Mouse (Mus musculus) testis, adult 2 months (tissue): ENCODE data around the gene Clec12a. TPM values are rescaled to one million over a fixed set of nuclear protein-coding genes. Genes with fewer than 3 reads are reported as not detected.

Source experiments
- H3K27ac ChIP-seq: fragments of 200-500 bp; 2 replicates; pipeline ENCODE4 v1.5.1; 2012; ENCODE audit warnings: low read depth, low read length; ENCODE audit not compliant: control insufficient read depth, insufficient read depth
- H3K27me3 ChIP-seq: fragments of 200-500 bp; 2 replicates; pipeline ENCODE4 v1.6.1; 2012; ENCODE audit warnings: mild to moderate bottlenecking, low read length, moderate library complexity; ENCODE audit not compliant: control insufficient read depth, insufficient read depth
- H3K36me3 ChIP-seq: fragments of 200-500 bp; 2 replicates; pipeline ENCODE4 v1.6.1; 2012; ENCODE audit warnings: mild to moderate bottlenecking, low read length; ENCODE audit not compliant: control insufficient read depth, insufficient read depth
- H3K4me1 ChIP-seq: fragments of 200-500 bp; 2 replicates; pipeline ENCODE4 v1.6.1; 2012; ENCODE audit warnings: low read length; ENCODE audit not compliant: control insufficient read depth, insufficient read depth
- H3K4me3 ChIP-seq: fragments of 200-500 bp; 2 replicates; pipeline ENCODE4 v1.5.1; 2012; ENCODE audit warnings: low read depth, mild to moderate bottlenecking, low read length, moderate library complexity, mixed read lengths; ENCODE audit not compliant: control insufficient read depth
- CTCF ChIP-seq: fragments of 200-500 bp; IDR thresholded peaks from 2 replicates; pipeline ENCODE4 v1.5.1; 2012; ENCODE audit warnings: low read depth, mild to moderate bottlenecking, inconsistent platforms, low read length, moderate library complexity; ENCODE audit not compliant: control insufficient read depth, insufficient read depth, insufficient replicate concordance
- POLR2A ChIP-seq: fragments of 200-500 bp; IDR thresholded peaks from 2 replicates; pipeline ENCODE4 v1.6.1; 2012; ENCODE audit warnings: low read depth, mild to moderate bottlenecking, inconsistent platforms, low read length, moderate library complexity; ENCODE audit not compliant: control insufficient read depth
- polyA plus RNA-seq: library from polyadenylated mRNA; depleted of rRNA; stranded (reverse); fragments of >200 nt; gene quantifications from 2 replicates; pipeline ENCODE4 v1.2.3, GENCODE M21; 2012

Clec12a gene
- polyA plus RNA-seq, 1 experiment = 0.21 TPM

- Histone ChIP-seq H3K27ac (no peak overlapping the region), H3K27me3 (no peaks in the 10 kb centered on the region), H3K36me3 (no peaks in the 10 kb centered on the region), H3K4me1 (no peaks in the 10 kb centered on the region), H3K4me3 (no peak overlapping the region)
- TF ChIP-seq CTCF (no peak), POLR2A (no peak)
Measured at GRCm38 (mm10) chr6:129380454-129380853, 38.0 kb downstream of the Clec12a start.

DNA sequence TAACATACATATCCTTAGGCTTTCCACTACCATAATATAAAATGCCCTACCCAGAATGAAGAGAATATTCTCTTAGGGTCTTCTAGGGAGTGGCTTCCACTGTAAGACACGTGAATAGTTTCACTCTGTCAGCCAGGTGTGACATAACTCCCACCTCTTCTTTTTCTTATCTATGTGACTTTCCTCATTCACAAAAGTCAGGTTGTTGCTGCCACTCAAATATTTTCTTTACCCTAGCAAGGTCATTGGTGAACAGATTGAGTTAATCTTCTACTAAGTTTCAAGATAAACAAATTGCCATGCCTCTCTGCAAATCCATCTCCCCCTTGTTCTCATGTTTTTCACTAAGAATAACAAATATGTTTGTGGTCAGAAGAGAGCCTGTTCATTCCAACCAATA, 39.2 kb downstream of the Clec12a start:
- no peak for TF ChIP-seq POLR2A
- TF ChIP-seq CTCF = no peak
- no peaks in the 10 kb centered on the region for H3K36me3 ChIP-seq
- H3K27me3 ChIP-seq = no peaks in the 10 kb centered on the region
- H3K4me3 ChIP-seq = no peak overlapping the region
- H3K27ac ChIP-seq = no peak overlapping the region
- H3K4me1 ChIP-seq = no peaks in the 10 kb centered on the region

DNA sequence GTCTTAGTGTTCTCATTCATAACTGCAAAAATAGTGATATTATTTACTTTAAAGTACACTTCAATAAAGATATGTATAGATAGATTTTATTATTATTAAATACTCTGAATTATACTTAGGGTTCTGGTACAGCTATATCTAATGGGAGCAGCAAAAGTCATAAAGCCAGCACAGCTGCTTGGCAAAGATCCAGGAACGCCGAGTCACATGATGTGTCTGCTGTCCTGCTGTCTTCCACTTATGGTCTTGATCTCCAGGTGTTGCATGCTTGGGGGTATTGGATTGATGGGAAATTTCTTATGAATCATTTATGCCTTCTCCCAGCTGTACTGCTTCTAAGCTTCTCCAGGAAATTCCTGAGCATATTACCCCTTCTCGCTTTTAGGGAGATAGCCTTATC, 41.0 kb downstream of the Clec12a start:
- no peak overlapping the region for H3K4me3 ChIP-seq
- H3K27ac ChIP-seq = no peak overlapping the region
- no peaks in the 10 kb centered on the region for H3K4me1 ChIP-seq
- no peaks in the 10 kb centered on the region for H3K27me3 ChIP-seq
- TF ChIP-seq POLR2A (no peak), CTCF (no peak)
- H3K36me3 ChIP-seq = no peaks in the 10 kb centered on the region

DNA sequence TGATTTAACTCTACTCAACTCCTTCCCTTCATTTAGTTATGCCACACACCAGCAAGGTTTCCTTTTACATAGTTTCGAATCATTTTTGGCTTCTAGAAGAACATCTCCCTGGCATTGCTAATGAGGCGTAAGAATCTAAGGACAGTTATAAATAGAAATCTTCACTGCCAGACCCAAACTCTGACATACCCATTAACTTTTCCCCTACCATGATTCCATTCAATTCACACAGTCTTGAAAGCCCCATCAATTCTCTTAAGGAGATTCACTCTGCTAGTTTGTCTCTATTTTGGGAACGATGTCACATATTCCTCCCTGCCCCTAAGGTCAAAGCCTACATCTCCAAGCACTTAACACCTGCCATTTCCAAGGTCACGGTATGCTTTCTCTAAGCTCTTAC, 42.5 kb downstream of the Clec12a start:
- no peak overlapping the region; the same call in 1 of the 2 replicates for H3K27ac ChIP-seq
- H3K36me3 ChIP-seq = no peaks in the 10 kb centered on the region
- H3K4me3 ChIP-seq = no peak overlapping the region; the same call in 1 of the 2 replicates
- H3K27me3 ChIP-seq = no peaks in the 10 kb centered on the region
- H3K4me1 ChIP-seq = no peaks in the 10 kb centered on the region
- TF ChIP-seq CTCF = no peak
- TF ChIP-seq POLR2A = no peak

DNA sequence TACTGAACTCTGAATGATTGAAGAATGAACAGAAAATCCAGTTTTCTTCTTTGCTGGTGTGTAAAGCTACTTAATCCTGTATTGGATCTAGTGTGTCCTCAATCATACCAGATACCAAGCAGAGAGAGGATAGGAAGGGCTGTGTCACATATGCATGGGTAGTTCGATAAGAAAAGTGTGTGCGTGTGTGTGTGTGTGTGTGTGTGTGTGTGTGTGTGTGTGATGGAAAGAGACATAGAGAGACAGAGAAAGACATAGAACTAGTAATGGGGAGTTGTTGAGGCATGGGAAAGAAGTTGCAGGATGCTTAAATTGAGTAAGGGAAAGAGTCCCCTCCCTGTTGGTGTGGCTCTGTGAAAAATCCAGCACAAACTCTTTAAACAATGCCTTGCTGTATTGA, 43.3 kb downstream of the Clec12a start, which contains the start of gene Clec12b:
Clec12b (minus strand) TSS at position 101 of the 400 bp plus-strand sequence.
- Histone ChIP-seq H3K27ac (peak within 1 kb of the TSS; percentile 52), H3K4me1 (no peaks in the 10 kb centered on the region), H3K27me3 (no peaks in the 10 kb centered on the region), H3K4me3 (no peak within 1 kb of the TSS; the same call in 1 of the 2 replicates), H3K36me3 (no peaks in the 10 kb centered on the region)
- TF ChIP-seq CTCF = no peak

DNA sequence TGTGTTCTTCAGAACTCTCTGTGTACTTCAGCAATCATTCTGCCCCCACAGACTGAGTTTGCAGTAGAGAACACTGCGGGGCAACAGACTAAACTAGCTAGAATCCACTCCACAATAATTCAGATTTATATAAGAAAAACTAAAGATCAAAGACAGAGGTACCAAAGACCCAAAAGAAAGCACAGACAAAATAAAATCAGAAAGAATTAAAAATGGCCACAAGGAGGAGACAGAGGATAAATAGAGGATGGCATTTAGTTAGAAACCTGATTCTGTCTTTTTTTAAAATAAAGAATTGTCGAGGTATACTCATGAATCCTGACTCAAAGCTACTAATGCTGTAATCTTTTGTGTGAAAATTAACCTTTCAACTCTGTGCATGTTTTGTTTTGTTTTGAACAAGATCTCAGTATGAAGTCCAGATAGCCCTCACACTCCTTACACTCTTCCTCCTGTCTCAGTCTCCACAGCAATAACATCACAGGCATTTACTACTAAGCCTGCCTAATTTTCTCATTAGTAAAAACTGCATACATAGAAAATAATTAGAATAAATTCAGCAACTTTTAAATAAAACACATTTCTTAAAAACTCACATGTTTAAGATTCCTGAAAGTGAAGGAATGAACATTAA, 50.7 kb downstream of the Clec12a start:
- H3K27me3 ChIP-seq = no peaks in the 10 kb centered on the region
- H3K36me3 ChIP-seq = no peaks in the 10 kb centered on the region
- TF ChIP-seq CTCF = no peak
- no peak for TF ChIP-seq POLR2A
- H3K27ac ChIP-seq = no peak overlapping the region
- H3K4me3 ChIP-seq = no peak overlapping the region
- H3K4me1 ChIP-seq = no peaks in the 10 kb centered on the region

GRCm38 (mm10) chr6:129393732-129394131, 51.2 kb downstream of the Clec12a start:
- Histone ChIP-seq H3K27ac (no peak overlapping the region), H3K27me3 (no peaks in the 10 kb centered on the region), H3K36me3 (no peaks in the 10 kb centered on the region), H3K4me3 (no peak overlapping the region), H3K4me1 (no peaks in the 10 kb centered on the region)
- TF ChIP-seq CTCF = no peak
- TF ChIP-seq POLR2A = no peak

DNA sequence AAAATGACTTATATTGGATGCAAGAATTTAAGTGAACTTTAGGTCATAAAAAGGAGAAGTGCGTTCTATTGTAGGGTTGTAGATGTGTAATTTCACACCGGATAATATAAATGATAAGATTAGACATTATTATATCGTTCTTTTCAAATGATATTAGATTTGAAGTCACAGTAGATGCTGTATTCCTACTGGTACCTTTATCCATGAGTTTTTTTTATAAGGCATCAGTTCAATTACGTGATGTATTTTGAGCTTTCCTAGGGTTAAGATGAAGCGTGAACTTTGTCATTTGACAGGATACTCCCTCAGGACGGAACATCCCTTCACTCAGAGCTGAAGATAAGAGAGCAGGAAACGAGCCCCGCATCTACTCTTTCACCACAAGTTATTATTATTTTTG, 54.5 kb downstream of the Clec12a start, which contains the start of gene Clec1b:
Clec1b (plus strand) TSS at position 301 of the 400 bp plus-strand sequence.
- no peak within 1 kb of the TSS for H3K27ac ChIP-seq
- no peaks in the 10 kb centered on the region for H3K27me3 ChIP-seq
- no peak for TF ChIP-seq CTCF
- TF ChIP-seq POLR2A = no peak
- H3K4me1 ChIP-seq = no peaks in the 10 kb centered on the region; the same call in 1 of the 2 replicates
- H3K4me3 ChIP-seq = no peak within 1 kb of the TSS
- H3K36me3 ChIP-seq = no peaks in the 10 kb centered on the region
